Mouse (Mus musculus) neural tube, embryonic 10.5 days (tissue): ENCODE measurements around the gene Dnah11.

Experiments
- DNase-seq: peaks from one replicate; pipeline ENCODE4 v3.0.0-alpha.2; 2017; ENCODE audit warnings: low spot score; ENCODE audit errors: extremely low spot score

Dnah11 gene

DNA sequence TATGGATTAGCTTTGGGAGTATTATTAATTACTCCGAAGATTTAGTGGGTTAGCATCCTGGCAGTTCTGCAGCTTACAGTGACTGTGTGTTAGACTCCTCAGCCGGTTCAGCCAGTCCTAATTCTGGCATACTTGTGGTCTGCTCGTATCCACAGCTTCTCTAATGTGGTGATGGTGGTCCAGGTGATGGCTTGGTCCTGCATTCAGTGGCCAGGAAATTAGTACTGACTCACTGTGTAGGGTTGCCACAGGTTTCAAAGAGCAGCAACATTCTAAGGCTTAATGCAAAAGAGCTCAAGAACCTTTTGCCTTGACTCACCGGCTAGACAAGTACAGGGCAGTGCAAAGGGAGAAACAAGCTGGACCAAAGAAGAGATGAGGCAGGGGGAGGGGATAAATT lies 103.9 kb downstream of the Dnah11 start:
- DNase-seq, result no peak

DNA sequence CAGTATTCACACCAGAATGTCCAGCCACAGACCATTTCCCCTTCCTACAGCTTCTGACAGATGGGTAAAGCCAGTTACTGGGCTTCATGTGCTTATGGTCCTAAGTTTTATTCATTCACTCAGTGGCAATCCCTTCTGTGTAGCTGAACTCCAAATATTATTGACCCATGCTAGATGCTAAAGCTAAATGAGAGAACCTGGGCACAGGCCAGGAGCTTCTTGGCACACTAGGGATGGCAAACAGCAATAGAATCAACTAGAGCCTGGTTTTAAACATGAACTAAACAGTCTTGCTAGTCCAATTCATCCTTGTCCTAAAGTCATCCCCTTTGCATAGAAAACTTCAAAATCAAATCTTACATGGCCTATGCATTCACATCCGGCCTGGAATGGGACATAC lies 113.6 kb downstream of the Dnah11 start:
- DNase-seq, result no peak

DNA sequence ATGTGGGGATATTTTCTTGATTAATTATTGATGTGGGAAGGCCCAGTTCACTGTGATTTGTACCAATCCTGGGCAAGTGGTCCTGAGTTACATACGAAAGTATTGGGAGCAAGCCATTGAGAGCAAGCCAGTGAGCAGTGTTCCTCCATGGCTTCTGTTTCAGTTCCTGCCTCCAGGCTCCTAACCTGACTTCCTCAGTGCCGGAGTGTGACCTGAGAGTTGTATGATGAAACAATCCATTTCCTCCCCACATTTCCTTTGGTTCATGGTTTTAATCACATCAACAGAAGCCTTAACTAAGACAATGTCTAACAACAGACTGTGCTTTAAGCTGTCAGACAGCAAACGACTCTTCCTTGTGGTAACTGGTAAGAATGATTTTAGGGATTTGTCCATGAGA lies 114.0 kb downstream of the Dnah11 start:
- DNase-seq, result no peak

GRCm38 (mm10) chr12:118084134-118084533 lies 114.7 kb downstream of the Dnah11 start:
- no peak for DNase-seq

- no peak for DNase-seq
These were observed 118.4 kb downstream of the Dnah11 start for GRCm38 (mm10) chr12:118080441-118080840.

GRCm38 (mm10) chr12:118078434-118078989 lies 120.3 kb downstream of the Dnah11 start:
- DNase-seq, result no peak

DNA sequence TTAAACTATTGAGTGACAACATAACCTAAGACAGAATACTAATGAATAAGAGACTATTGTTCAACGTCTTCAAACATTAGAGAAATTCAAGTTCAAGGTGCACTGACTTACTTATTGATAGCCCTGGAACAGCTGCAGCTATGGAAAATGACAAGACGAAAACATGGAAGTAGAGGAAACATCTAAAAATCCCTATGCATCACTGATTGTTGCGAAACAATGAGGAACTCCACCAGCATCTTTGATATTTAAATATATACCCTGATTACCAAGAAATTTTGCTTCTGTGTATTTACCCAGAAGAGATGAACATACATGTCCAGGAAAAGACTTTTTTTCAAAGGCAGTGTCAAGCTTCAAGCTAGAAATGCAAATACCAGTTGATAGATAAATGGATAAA lies 122.0 kb downstream of the Dnah11 start:
- DNase-seq, result no peak

DNA sequence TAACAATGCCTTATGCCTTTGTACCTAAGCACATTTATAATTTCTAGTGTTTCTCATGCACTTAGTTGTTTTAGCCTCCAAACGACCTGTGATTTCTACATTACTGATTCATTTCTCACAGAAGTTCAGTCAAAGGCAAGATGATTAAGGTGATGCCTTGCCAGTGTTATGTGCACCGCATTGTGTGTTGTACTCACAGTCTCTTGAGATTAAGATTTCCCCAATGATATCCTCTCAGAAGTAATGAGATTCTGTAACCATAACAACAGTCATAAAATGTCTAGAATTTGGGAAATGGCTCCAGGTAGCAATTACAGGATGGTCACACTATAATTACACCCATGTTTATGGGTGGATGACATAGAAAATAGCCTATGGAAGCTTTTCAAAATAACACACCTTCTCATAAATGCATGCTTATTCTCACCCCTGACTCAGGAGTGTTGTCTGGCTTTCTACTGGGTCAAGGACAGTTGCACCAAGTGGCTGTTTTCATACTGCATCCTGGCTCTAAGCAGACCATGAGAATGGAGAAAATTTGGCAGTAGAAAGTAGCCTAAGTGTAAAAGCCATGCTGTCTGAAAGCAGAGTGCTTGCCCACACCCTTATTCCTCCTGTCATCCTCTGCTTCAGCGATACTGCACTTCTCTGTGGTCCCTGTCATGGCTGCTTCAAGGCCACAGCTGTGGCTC lies 126.5 kb downstream of the Dnah11 start:
- DNase-seq, result no peak

DNA sequence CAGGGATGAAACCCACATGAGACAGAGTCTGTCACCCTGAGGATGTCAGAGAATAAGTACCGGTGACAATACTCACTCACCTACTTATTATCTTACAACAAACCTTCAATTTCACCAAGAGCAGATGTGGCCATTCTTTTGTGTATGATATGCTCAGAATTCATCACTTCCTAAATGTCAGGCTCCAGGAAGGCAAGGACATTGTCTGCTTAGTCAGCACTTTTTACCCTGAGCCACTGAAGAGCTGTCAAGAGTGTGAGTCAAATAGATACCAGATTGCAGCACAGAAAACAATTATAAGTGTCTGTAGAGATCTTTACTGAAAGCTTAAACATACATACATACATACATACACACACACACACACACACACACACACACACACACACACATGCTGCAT lies 127.2 kb downstream of the Dnah11 start:
- no peak for DNase-seq

- DNase-seq, result no peak
These were observed 130.1 kb downstream of the Dnah11 start for GRCm38 (mm10) chr12:118068785-118069184.

DNA sequence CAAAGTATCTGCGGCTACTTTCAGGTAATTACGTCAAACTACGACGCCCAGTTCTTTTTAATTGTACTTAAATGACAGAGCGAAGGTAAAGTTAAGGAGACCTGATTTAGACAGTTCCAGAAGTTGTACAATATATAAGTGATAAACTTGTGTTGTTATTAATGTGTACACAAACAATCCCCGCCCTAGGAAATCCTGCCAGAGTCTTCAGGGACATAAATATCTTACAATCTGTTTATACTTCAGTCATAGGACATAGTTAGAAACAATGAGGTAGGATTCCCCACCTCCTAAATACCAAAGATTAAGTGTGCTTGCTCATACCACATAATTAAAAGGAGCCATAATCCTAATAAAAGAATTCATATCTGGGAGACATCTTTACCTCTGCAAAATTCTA lies 136.5 kb downstream of the Dnah11 start:
- no peak for DNase-seq

GRCm38 (mm10) chr12:118056876-118057275 lies 142.0 kb downstream of the Dnah11 start:
- DNase-seq, result no peak

DNA sequence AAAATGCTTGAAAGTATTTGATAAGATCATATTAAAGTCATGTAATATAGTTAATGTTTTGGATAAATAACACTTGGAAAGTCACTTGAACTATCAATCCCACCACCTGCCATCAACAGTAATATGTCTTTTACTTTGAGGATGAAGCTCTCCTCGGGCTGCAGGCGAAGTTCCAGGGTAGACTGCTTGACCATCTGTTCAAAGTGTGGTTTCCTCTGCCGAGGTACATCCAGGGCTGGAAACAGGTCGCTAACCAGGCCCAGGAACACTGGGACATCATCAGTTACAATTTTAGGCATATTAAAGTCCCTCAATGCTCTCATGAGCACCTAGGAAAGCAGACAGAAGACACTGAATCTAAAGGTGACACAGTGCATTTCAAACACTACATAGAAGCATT lies 153.5 kb downstream of the Dnah11 start:
- DNase-seq, result no peak

- no peak for DNase-seq
These were observed 155.7 kb downstream of the Dnah11 start for GRCm38 (mm10) chr12:118043130-118043647.

DNA sequence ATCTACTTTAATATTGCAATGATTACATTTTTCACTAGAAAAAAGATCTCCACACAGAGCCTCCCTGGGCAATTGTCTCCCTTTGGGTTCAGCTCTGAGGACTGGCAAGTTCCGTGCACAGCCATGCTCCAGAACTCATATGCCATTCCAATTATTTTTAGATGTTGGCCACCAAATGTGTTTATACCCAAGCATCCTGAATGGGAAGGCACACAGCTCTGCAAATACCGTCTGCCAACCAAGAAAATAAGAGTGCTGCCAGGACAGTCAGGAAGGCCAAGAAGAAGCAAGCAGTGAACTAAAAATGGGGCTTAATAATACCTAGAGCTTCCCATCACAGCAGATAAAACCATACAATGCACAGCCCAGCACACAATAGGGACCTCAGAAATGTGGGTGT lies 156.6 kb downstream of the Dnah11 start:
- DNase-seq, result no peak

GRCm38 (mm10) chr12:118034990-118035389 lies 163.9 kb downstream of the Dnah11 start:
- no peak for DNase-seq

DNA sequence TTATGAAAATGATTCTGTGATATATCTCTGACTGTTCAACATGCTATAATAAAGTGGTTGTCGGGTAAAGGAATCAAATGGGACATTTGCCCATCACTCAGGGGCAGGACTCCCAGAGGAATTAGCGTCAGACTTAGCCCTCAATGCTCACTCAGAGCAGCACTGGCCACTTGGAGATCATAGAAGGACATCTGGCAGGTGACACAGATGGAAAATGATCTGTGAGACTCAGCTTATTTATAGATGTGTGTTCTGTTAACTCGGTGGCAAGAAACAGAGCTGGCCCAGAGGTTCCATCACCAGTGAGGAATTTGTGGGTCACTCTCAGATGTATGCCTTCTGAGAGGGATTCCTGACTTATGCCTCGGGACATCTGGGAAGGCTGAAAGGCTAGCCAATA lies 173.1 kb downstream of the Dnah11 start:
- no peak for DNase-seq

- no peak for DNase-seq
These were observed 179.9 kb downstream of the Dnah11 start for GRCm38 (mm10) chr12:118018936-118019335.

GRCm38 (mm10) chr12:118013872-118014271 lies 185.0 kb downstream of the Dnah11 start:
- DNase-seq, result no peak

DNA sequence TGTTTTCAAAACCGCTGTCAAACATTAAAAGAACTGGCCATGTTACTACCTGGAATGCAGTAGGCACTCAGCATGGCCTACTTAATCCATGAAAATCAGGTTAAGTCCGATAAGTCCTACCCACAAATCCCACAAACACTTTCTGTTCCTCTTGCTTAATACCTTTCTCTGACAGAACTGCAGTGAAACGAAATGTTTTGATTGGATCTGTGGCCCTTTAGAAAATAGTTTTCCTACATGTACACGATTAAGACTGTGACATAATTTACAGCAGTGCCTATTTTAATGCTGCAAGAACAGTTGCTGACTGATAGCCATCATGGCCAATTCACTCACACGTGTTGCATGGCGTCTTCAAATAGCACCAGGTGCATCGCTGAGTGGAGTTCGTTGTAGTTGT lies 186.9 kb downstream of the Dnah11 start:
- DNase-seq, result no peak

GRCm38 (mm10) chr12:117994938-117995337 lies 203.9 kb downstream of the Dnah11 start:
- DNase-seq, result no peak

DNA sequence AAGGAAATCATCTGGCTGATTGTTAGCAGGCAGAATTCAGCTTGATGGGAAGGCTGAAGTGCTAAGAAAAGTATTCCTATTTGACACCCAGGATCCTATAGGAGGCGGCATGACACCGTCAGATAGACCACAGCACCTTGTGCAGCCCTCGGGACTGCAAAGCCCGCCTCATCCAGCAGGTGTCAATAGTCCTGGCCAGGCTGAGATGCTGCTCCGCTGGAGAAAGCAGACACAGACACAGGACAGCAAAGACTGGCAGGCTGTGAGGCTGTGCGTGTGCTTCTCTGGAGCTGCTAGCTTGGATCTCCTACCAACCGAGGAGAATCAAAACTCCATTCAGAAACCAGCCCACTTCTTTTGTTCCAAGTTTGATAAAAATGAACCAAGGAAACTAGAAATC lies 205.3 kb downstream of the Dnah11 start:
- DNase-seq, result peak; percentile 83
